In the genomic region with DNA sequence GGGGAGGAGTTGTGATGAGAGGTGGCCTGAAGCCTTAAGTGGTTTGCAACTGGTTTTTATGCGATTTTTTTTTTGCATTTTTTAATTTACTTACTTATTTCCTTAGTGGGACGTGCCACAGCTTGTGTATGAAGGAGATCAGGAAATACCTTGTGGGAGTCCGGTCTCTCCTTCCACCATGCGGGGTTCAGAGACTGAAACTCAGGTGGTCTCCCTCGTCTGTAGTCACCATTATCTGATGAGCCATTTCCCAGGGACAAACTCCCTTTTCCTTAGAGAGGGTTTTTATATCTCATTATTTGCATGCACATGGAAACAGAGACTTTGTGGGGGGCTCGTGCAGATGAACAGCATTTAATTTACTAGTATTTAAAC, we compare ENCODE assay signal across 9 mouse cellular contexts. TPM values are rescaled to one million over a fixed set of nuclear protein-coding genes. Genes with fewer than 3 reads are reported as not detected.
DNase-seq lines count a peak whose midpoint lies in the region; ATAC-seq and TF ChIP-seq lines count a peak whose summit lies in the region.
"Had no signal": no experiment of that assay in that cellular context is flagged by ENCODE, and none has a peak within 500 bp of the region (broad histone marks: within the 10 kb centered on the region; RNA-seq: fewer than 3 reads in every experiment).

No protein-coding gene starts in this region.

- DNase-seq in liver, adult 2 months (ENCODE audit: extremely low read depth, low read depth, low spot score) = no peak
- DNase-seq in liver = no peak
- DNase-seq in layer of hippocampus, adult 9-11 months = no peak
- DNase-seq in gastrocnemius, adult 8-10 months (ENCODE audit: low spot score in 2 of 2) = no peak
- no peak for DNase-seq in testis, postnatal 14 days (ENCODE audit: low spot score)

- H3K27me3 ChIP-seq in liver, adult 2 months (ENCODE audit: control insufficient read depth, insufficient read depth, low read length) = no peaks in the 10 kb centered on the region
- H3K27me3 ChIP-seq in intestine, embryonic 16.5 days (replicated peaks; ENCODE audit: control insufficient read depth, insufficient read depth, low read length) = no peaks in the 10 kb centered on the region
- H3K27me3 ChIP-seq in neural tube, embryonic 12.5 days (replicated peaks) = no peaks in the 10 kb centered on the region

- peaks cover 1% of the 10 kb centered on the region; the same call in 1 of the 2 replicates for H3K4me1 ChIP-seq in liver, adult 2 months (ENCODE audit: control insufficient read depth, insufficient read depth, low read length)
- no peaks in the 10 kb centered on the region for H3K4me1 ChIP-seq in embryonic fibroblast, embryonic 13.5 days (ENCODE audit: control insufficient read depth, insufficient read depth, low read length)
- no peaks in the 10 kb centered on the region for H3K4me1 ChIP-seq in intestine, embryonic 16.5 days (ENCODE audit: control insufficient read depth, insufficient read depth, low read length)
- H3K4me1 ChIP-seq in neural tube, embryonic 12.5 days = no peaks in the 10 kb centered on the region

- peak overlapping the region; percentile 49 for H3K4me2 ChIP-seq in intestine, embryonic 16.5 days (ENCODE audit: low read depth, low read length)
- H3K4me2 ChIP-seq in neural tube, embryonic 12.5 days (replicated peaks) = peak overlapping the region; percentile 57

- 0 out of 2 replicates have a peak overlapping the region, but pooled peaks have one; percentile 61 for H3K4me3 ChIP-seq in liver, adult 2 months (ENCODE audit: insufficient read depth, low read depth, low read length)
- peak overlapping the region; percentile 53 for H3K4me3 ChIP-seq in embryonic fibroblast, embryonic 13.5 days (ENCODE audit: insufficient read depth, low read length)
- peak overlapping the region; percentile 63 for H3K4me3 ChIP-seq in intestine, embryonic 16.5 days (ENCODE audit: low read length)
- peak overlapping the region; percentile 53 for H3K4me3 ChIP-seq in neural tube, embryonic 12.5 days

- H3K36me3 ChIP-seq in liver, adult 2 months (ENCODE audit: control insufficient read depth, insufficient read depth, low read length) = no peaks in the 10 kb centered on the region
- H3K36me3 ChIP-seq in intestine, embryonic 16.5 days (ENCODE audit: control insufficient read depth, insufficient read depth, low read length) = no peaks in the 10 kb centered on the region
- no peaks in the 10 kb centered on the region for H3K36me3 ChIP-seq in neural tube, embryonic 12.5 days

- 48% methylated on average over 6 of the region's 6 CpGs for WGBS in liver, adult 2 months
- 57% methylated on average over 6 of the region's 6 CpGs for WGBS in intestine, embryonic 16.5 days
- WGBS in neural tube, embryonic 12.5 days = 66% methylated on average over 6 of the region's 6 CpGs

- peak; percentile 32; the same call in 1 of the 2 replicates for ATAC-seq in intestine, embryonic 16.5 days
- no peak; the same call in 1 of the 2 replicates for ATAC-seq in neural tube, embryonic 12.5 days (ENCODE audit: low FRiP score, low read depth)
- ATAC-seq: Patski had no signal

- no peak overlapping the region for H3K27ac ChIP-seq in liver, adult 2 months (replicated peaks; ENCODE audit: insufficient read depth, low read depth, low read length)
- H3K27ac ChIP-seq in embryonic fibroblast, embryonic 13.5 days (ENCODE audit: insufficient read depth, low read length) = no peak overlapping the region
- H3K27ac ChIP-seq in intestine, embryonic 16.5 days (ENCODE audit: low read length) = no peak overlapping the region
- no peak overlapping the region for H3K27ac ChIP-seq in neural tube, embryonic 12.5 days

- TF ChIP-seq POLR2A in liver, adult 2 months (IDR thresholded peaks at IDR 0.05; ENCODE audit: extremely low read depth, insufficient read depth, low read length) = no peak
- no peak for TF ChIP-seq POLR2A in embryonic fibroblast, embryonic 13.5 days (IDR thresholded peaks at IDR 0.05; ENCODE audit: low read depth, low read length)

- H3K79me2 ChIP-seq in liver, adult 2 months (ENCODE audit: control insufficient read depth, insufficient read depth, low read length) = no peaks in the 10 kb centered on the region

- TF ChIP-seq CTCF in liver, adult 2 months (IDR thresholded peaks at IDR 0.05; ENCODE audit: low read depth, low read length) = no peak
- no peak for TF ChIP-seq CTCF in embryonic fibroblast, embryonic 13.5 days (IDR thresholded peaks at IDR 0.05; ENCODE audit: borderline replicate concordance, insufficient read depth, low read length)

- peak overlapping the region; percentile 26; the same call in 1 of the 2 replicates for H3K9ac ChIP-seq in liver, adult 2 months (ENCODE audit: low read depth, low read length)
- H3K9ac ChIP-seq in intestine, embryonic 16.5 days (ENCODE audit: low read depth, low read length) = peak overlapping the region; percentile 78
- peak overlapping the region; percentile 56 for H3K9ac ChIP-seq in neural tube, embryonic 12.5 days

- H3K9me3 ChIP-seq in intestine, embryonic 16.5 days (ENCODE audit: control insufficient read depth, low read length) = no peaks in the 10 kb centered on the region
- no peaks in the 10 kb centered on the region for H3K9me3 ChIP-seq in neural tube, embryonic 12.5 days

RNA-seq across cellular contexts. Expression of a gene that starts 0.5 kb away (rescaled TPM):
- total RNA-seq in liver, adult 2 months (2014; rRNA removed) = 0.34 and 0.37 TPM in 2 replicates
- 0.06 and 0.29 TPM in 2 replicates for polyA plus RNA-seq in liver, adult 2 months (2012; rRNA removed)
- polyA plus RNA-seq in embryonic fibroblast, embryonic 13.5 days (2011; ENCODE audit: insufficient read length, low read depth, missing spikeins) = 1.0 and 2.5 TPM in 2 replicates
- polyA plus RNA-seq in intestine, embryonic 16.5 days (2015; fragmentation: Nextera tagmentation; extraction: Ambion mirVana) = 2.5 and 3.4 TPM in 2 replicates
- polyA plus RNA-seq in neural tube, embryonic 12.5 days (2016; fragmentation: Nextera tagmentation; extraction: Ambion mirVana) = 4.9 and 6.1 TPM in 2 replicates
- total RNA-seq in gastrocnemius, adult 8-10 months (2022) = under 1 TPM in 3 of 4 experiments, not detected in 1; 0.15 to 0.34 (median 0.19) TPM

RNA-seq across cellular contexts. Expression of a gene that starts 35.9 kb away (rescaled TPM):
- total RNA-seq in liver, adult 2 months (2014; rRNA removed) = 2.5 and 2.7 TPM in 2 replicates
- 0.69 and 0.87 TPM in 2 replicates for polyA plus RNA-seq in liver, adult 2 months (2012; rRNA removed)
- 12.4 and 14.0 TPM in 2 replicates for polyA plus RNA-seq in embryonic fibroblast, embryonic 13.5 days (2011; ENCODE audit: insufficient read length, low read depth, missing spikeins)
- 6.7 and 8.2 TPM in 2 replicates for polyA plus RNA-seq in intestine, embryonic 16.5 days (2015; fragmentation: Nextera tagmentation; extraction: Ambion mirVana)
- polyA plus RNA-seq in neural tube, embryonic 12.5 days (2016; fragmentation: Nextera tagmentation; extraction: Ambion mirVana) = 8.2 and 8.8 TPM in 2 replicates
- total RNA-seq in gastrocnemius, adult 8-10 months (2022) = 1 to 10 TPM; 2.1 to 3.7 (median 2.9) TPM

RNA-seq across cellular contexts. Expression of a gene that starts 41.4 kb away (rescaled TPM):
- total RNA-seq in liver, adult 2 months (2014; rRNA removed) = 6.1 and 7.7 TPM in 2 replicates
- 3.3 and 3.8 TPM in 2 replicates for polyA plus RNA-seq in liver, adult 2 months (2012; rRNA removed)
- polyA plus RNA-seq in embryonic fibroblast, embryonic 13.5 days (2011; ENCODE audit: insufficient read length, low read depth, missing spikeins) = 5.8 and 6.0 TPM in 2 replicates
- polyA plus RNA-seq in intestine, embryonic 16.5 days (2015; fragmentation: Nextera tagmentation; extraction: Ambion mirVana) = 12.0 and 13.6 TPM in 2 replicates
- polyA plus RNA-seq in neural tube, embryonic 12.5 days (2016; fragmentation: Nextera tagmentation; extraction: Ambion mirVana) = 14.9 and 18.5 TPM in 2 replicates
- 1 to 10 TPM; 3.6 to 4.7 (median 4.0) TPM for total RNA-seq in gastrocnemius, adult 8-10 months (2022)

Comparison
In these comparisons a context has a peak if more than half of its experiments do, and no peak if none do; other contexts are left out.
1. H3K9ac ChIP-seq: peak in every context shown above with its lines; median percentile 78 in intestine, embryonic 16.5 days; 56 in neural tube, embryonic 12.5 days; 26 in liver, adult 2 months.